Mouse (Mus musculus): ENCODE measurements at regions not wholly inside any gene's neighbourhood (a gene's known extent, or its start where the extent isn't known, plus 50 kb on each side); places are given as distances from the start of the nearest gene placed in this dataset.

DNA sequence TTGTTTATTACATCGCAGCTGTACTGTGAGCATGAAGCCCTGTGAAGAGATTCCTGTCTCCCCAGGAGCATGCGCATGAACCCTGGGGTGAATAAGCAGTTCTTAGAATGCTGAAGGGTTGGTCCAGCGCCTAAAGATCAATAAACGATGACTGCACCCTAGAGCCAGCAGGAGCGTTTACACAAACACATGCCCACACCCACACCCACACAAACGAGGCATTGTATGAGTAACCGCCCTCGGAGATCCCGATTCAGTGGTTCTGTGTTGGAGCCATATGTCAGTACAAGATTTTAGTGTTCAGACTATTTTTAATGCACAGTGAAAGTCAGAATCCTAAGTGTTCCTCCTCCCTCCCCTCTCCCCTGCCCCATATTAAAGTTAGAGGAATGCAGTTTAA, 57.3 kb downstream of the Edn1 start:
- no peak for DNase-seq (ENCODE audit: low read depth, low spot score)

DNA sequence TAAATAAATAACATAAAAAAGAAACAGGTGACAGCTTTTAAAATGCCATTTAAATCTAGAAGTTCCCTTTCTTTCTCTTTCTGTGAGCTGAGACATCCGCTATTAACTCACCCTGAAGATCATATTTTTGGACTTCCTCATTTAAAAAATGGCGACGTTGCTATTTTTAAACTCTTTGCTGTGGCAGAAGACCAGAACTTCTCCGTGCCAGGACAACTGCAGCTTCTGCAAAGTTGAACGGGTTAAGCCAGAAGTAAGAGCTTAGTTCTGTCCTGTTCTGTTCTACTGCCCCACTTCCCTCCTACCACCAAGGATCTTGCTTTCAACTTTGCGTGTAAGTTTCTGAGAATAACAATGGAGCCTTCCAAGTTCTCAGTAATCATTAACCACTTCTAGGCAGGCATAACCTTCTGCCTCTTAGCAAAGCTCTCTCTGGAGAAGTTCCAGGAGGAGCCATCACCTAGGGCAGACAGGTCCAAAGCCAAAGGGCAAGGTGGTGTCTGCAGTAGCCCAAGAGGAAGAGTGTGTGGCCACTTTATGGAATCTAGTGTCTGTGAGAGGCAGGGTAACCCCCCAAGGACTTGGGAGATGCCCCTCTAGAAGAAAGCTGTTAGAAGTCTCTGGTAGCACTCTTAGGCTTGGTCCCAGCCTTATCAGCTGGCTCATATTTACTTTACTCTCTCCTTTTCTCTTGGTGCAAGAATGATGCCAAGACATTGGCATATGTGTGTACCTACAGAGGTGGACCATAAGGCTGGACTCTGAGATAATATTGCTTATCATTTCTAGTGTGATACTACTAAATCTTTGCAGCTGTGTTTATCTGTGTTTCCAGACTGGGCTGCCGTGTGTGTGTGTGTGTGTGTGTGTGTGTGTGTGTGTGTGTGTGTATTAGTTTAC, 66.6 kb downstream of the Edn1 start:
- DNase-seq (ENCODE audit: low read depth, low spot score) = no peak

DNA sequence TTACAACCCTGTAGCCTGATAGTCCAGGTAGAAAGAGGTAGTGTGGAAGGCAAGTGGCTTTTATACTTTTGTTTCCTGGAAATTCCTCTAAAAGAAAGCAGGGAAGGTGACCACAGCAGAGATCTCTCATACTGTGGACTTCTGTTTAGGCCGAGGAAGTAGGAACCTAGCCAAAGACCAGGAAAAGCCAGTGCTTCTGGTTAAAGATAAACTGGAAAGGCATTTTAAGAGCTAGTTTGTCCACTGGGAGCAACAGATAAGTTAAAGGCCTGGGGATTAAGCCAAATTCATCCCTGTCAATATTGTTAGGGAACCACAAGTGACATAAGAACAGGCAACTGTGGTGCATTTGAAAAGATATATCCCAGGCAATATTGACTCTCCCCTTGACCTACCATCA, 68.5 kb downstream of the Edn1 start:
- no peak for DNase-seq (ENCODE audit: low read depth, low spot score)

DNA sequence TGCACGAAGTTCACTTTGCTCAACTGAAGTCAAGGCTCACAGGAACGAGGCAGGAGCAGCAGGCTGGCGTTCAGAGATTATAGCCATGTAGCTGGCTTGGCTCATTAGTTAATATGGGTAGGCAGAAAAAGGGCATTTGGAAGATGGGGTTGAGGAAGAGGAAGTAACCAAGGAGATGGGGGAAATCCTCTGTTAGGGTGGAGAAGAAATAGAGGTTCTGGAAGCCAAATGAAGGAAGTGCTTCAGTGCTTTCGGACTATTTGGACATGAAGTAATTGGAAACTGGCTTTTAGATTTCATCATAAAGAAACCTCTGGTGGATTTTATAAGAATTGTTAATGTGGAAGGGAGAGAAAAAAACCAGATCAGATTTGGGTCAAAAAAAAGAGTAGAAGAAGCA, 70.9 kb downstream of the Edn1 start:
- no peak for DNase-seq (ENCODE audit: low read depth, low spot score)

DNA sequence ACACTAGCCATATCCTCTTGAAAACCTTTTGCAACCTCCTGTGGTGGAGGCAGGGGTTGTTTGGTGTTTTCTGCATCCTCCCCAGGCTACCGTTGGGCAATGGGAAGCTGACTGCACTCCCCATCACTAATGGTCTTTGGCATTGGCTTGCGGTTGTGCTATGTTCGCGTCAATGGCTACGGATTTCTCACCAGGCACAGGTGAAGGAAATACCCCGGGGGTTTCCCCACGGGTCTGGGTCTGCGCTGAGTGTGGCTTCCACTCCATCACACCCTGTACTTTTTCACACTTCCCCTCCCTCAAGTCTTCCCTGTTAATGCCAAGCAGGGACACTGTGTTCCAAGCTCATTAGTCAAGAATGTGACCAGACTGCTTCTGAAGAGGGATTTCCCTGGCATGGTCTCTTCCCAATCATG, 72.9 kb downstream of the Edn1 start:
- DNase-seq (ENCODE audit: low read depth, low spot score) = no peak

DNA sequence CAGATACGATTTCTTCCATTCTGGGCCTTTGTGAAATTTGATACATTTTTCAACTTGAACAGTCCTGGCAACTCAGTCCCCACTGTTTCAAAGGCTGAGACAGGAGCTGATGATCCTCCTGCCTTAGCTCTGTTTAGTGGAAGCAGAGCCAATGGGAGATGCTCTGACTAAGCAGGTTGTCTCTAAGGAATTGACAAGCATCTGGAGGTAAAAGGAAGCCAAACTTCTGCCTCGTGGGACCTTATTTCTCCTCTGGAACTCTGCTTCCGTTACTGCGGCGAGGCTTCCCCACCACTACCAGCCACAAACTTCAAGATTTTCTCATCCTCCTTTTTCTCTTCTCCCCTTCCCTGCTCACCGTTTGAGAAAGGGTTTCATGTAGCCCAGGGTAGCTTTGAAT, 78.4 kb downstream of the Edn1 start:
- no peak for DNase-seq (ENCODE audit: low read depth, low spot score)

DNA sequence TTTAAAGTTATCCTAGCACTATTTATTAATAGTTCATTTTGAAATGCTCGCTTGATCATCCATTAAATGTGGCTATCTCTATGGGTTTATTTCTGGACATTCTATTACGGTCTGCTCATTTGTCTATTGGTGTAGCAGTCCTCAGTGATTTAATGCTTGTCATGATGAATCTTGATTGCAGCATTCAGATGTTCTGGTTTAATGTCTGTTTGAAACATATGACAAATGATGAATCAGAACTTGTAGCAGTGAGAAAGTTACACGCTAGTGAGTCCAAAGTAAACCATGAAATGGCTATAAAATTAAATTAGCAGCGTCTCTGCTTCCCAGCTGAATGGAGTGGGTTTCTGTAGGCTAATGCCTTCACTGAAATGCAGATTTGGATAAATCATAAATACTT, 81.8 kb downstream of the Edn1 start:
- DNase-seq (ENCODE audit: low read depth, low spot score) = no peak

DNA sequence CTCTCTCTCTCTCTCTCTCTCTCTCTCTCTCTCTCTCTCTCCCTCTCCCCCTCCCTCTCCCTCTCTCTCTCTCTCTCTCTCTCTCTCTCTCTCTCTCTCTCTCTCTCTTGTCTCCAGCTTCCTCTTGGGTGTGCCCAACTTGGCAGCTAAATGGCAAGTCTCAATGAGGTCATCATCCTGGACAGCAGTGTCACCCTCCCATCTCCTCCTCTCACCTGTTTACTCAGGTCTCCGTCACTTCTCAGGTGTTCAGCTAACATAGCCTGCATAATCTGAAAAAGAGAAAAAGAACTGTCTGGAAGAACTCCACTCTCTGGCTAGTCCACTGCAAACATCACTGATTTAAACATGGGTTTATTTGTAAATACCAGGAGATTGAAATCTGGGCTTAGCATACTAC, 89.1 kb downstream of the Edn1 start:
- no peak for DNase-seq (ENCODE audit: low read depth, low spot score)

DNA sequence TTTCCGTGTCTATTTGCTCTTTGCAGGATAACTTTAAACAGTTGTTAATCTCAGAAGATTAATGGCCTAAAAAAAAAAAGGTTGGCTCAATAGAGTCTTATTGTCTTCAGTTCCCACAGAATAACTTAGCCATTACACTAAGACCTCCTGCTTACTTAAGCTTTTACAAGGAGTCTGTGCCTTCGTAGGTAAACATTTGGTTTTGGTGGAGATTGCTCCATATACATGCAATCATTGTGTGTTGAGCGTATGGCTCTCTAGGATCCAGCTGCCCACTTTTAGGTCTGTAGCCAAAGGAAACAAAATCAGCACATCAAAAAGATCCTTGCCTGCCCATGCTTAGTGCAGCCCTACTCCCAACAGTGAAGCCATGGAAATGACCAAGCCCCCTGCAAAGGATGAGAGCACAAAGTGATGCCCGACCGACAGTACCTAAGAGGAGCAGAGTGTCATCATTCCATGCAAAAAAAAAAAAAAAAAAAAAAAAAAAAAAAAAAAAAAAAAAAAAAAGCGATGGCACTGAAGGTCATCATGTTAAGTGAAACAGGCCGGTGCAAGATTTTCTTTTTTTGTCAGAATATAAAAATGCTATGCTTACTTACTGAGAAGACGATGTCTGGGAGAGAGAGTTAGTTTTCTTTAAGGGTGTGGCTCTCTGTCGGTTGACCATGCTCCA, 90.2 kb downstream of the Edn1 start:
- no peak for DNase-seq (ENCODE audit: low read depth, low spot score)

DNA sequence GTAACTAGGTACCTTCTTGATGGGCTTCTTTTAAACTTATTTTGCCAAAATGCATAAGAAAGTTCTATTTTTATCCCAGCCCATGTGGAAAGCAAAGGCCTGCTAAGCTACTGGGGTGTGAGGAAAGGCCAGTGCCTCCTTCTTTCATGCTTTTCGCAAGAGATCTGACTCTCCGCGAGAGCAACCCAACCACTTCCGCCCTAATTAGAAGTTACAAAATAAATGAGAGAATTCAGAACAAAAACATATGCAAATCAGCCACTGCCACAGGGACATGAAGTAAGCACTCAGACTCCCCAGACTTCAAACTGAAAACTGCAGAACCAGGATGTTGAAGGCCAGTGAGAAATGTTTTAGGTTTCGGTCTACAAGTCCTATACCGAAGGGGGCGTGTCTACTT, 91.4 kb downstream of the Edn1 start:
- DNase-seq (ENCODE audit: low read depth, low spot score) = no peak

DNA sequence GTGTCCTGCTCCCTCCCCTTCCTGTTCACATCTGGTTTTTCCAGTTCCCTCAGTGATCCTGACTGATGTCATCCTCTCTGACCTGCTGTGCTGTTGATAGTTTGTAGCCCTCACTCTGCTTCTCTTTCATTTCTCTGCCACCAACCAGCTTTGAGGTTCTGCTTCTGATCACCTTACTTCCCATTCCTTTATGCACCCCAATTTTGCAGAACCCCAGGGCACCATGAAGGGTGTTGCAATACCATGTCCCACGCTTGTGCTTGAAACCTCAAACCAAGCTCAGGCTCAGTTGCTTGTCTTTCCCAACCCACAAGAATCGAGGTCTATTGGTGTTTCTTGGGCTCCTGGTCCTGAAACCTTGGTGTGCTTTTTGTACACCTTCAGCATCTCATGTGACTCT, 93.3 kb downstream of the Edn1 start:
- DNase-seq (ENCODE audit: low read depth, low spot score) = no peak

DNA sequence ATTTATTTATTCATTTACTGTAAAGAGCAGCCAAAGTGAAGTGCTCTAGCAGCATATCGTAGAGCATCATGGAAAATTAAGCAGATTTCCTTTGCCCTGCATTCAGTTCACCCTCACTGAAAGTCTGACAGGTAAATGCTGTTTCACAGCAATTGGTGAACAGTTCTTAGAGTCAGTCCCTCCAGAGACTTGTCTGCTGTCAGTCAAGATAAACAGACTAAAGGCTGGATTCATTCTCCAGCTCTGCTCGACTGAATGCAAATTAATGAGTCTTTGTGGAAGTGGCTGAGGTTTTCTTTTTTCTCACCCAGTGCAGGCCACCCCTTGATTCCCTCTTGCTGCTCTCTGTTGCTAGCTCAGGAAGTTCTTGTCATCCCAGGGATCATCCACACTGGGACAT, 100.2 kb downstream of the Edn1 start:
- no peak for DNase-seq (ENCODE audit: low read depth, low spot score)

DNA sequence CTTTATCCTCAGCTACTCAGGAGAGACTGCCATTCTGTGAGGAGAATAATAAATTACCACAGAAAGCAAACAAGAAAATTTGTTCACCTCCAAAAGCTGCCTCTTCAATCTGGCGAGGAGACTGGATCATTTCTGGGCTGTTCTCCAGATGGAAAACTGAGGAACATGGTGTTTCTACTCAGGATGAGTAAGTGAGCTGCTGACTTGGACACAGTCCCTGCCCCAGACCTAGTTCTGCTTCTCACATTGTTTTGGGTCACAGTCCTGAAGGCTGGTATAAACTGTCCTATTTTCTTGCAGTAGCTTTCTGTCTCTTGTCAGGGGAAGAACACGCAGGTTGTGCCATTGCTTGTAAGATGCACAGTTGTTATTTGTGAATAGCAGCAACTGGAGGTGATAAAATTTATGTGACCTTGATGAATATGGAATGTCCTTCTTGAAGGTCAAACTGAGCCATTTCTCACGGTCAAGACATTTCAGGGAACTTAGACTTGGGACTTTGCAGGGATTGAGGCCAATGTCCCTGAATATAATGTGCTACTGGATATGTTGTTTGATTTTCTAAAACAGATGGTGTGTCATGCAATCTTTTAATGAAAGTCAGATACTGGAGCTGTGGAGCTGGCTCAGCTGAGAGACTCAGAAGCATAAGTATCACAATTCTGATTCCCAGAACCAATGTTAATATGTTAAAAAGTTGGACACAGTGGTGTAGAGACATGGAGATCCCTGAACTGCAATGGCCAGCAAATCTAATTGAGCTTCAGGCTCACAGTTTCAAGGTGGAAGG, 102.2 kb downstream of the Edn1 start:
- DNase-seq (ENCODE audit: low read depth, low spot score) = no peak

DNA sequence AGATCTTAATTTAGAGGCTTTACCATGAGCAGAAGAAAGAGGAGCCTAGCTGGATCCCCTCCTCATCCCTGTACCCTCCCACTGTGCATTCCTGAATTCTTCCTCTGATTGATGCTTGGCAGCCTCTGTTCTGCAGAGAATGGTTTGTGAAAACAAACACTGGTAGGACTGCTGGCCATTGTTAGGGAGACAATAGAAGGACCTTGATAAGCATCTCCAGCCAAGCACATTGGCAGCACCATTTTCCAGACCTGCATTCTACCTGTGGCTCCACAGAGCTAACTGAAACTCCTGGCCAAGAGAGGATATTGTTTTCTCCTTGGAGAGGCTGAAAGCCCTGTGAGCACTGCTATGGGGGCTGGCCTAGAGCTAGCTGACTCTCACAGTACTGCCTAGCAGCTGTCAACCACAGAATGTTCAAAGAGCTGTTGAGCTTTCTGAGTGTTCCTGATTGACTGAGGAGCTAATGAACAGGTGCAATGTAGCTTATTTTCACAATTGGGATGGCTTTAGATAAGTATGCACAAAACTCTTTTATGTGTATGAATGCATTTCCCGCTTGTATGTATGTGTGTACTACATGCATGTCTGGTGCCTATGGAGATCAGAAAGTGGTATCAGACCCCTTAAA, 111.5 kb downstream of the Edn1 start:
- no peak for DNase-seq (ENCODE audit: low read depth, low spot score)

DNA sequence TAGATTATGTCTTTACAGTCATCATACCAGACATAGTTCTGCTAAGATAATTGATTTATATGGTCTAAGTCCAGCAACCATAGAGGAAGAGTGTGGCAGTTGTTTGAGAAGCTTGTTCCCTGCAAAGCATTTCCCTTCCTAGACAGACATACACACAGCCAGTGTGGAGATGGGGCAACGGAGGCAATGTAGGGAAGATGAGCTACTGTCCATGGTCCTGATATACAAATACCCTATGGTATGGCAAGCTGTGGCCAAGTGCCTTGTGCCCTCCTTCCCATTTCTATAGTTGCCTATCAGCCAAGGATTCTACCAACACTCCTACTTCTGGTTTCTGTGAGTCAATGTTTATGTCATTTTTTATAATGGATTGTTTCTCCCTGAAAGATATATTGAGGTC, 145.6 kb downstream of the Edn1 start:
- DNase-seq (ENCODE audit: low read depth, low spot score) = no peak

DNA sequence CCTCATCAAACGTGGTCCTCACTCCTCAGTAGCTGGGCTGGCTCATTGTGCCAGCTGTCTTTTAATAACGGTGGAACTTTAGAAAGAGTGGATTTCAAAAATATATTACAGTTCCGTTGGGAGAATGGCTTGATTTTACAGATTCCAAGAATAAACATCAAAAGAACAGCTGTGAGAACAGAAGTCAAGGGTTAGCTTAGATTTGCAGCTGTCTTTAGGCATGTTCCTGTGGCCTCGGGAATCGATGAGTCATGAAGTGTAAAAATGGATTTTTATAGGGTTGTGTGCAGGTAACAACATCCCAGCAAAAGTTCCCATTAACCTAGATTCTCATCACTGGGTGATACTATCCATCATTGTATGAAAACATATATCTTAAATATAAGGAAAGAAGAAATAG, 152.4 kb downstream of the Edn1 start:
- no peak for DNase-seq (ENCODE audit: low read depth, low spot score)

DNA sequence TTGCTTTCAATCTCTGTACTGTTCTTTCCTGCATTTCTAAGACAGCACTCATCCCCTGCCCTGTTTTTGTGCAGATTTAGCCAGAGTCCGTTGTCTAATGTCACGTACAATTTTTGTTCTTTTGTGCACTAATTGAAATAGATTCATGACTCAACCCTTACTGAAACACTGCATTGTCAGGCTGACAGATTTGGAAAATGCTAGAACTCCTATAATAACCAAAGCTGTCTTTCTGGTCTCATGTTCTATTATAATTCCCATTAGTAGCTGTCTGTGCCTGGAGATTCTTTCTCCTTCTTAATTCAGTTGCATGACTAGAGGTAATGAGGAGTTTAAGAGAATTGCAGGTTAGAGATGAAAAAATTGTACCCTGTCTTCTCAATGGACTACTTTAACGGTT, 158.6 kb downstream of the Edn1 start:
- DNase-seq (ENCODE audit: low read depth, low spot score) = no peak

DNA sequence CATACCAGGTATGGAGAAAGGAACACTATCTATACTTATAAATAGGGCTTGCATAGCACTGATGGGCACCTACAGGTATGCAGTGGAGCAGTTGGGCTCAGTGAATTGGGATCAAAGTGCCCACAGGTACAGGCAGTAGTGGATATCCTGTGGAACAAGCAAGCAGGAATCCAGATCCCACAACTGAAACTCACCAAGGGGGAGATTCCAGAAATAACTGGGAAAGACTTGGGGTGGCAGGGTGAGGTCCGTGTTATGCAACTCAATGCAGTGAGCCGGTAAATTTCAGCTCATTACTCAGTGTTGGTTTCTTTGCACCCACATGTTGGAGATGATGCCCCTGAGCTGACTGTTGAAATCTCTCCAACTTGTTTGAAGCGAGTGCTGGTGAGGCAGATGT, 177.5 kb downstream of the Edn1 start:
- DNase-seq (ENCODE audit: low read depth, low spot score) = no peak

DNA sequence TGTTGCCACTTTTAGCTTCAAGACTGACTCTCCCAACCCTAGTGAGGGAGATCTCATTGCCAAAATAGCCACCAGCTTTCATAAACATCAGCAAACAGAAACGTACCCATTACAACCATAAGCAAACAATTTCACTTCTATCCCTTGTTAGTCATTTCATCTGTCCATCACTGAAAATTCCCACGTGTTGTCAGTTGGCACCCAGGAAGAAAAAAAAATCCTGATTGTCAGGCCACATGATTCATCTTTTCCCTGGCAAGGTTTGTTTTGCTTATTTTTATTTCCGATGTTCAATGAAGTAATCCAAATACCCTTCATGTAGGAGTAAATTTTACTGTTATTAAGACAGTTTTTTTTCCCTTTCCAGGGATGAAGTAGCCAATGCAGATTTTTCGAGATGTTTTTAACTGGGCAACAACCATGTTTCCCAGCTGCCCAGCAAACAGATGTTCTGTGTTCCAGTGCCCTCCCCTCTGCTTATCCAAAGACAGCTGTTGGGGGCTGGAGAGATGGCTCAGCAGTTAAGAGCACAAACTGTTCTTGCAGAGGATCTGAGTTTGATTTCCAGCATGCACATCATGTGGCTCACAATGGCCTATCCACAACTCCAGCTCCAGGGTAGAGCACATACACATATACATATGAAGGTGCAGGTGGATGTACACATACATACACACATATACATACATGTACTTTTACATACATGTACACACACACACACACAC, 189.3 kb upstream of the Phactr1 start:
- DNase-seq (ENCODE audit: low read depth, low spot score) = no peak

DNA sequence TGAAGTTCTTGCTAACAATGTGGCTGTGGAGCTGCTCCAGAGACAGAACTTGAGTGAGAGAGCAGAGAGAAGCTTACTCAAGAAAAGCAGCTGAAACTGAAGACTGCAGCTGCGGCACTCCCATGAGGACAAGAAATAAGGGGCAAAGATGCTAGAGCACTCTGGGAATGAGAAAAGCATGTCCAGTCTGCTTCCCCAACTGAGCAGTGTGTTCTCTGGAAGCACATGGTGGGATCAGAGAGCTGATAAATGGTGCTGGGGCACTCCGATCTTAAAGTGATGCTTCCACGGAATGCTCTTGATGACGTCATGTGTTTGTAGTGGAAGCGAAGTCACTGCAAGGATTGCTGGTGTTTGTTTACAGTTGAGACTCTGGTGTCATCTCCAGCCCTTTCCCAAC, 186.1 kb upstream of the Phactr1 start:
- no peak for DNase-seq (ENCODE audit: low read depth, low spot score)

DNA sequence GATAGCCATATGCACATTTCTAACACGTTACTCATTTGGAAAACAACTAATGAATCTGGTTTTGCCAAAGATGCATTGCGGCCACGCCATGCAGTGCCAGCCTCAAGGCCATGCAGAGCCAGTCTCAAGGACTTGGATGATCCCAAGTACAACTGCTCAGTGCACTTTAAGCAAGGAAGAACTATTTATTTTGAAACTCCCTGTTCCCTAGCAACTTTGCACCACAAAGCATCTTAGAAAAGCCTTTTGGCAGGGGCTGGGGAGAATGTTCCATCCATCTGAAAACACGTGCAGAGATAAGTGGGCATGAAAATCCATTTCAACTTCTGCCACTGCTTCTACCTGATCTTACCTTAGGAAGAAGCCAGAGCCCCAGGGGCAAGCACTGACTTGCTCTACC, 182.1 kb upstream of the Phactr1 start:
- DNase-seq (ENCODE audit: low read depth, low spot score) = no peak
